Mouse (Mus musculus): Measurements from ENCODE around the gene Tmem200c.
A peak's percentile ranks its signal among the peaks of the same experiment; 100 is the strongest.

The Tmem200c gene

GRCm38 (mm10) chr17:68826323-68826722 is at the start of gene Tmem200c:
Tmem200c (plus strand) TSS chr17:68826623.
- no peak for DNase-seq (ENCODE audit: low spot score in 2 of 2)

- no peak for DNase-seq (ENCODE audit: low spot score in 2 of 2)
Measured at GRCm38 (mm10) chr17:68793741-68794140, 32.7 kb upstream of the Tmem200c start.

DNA sequence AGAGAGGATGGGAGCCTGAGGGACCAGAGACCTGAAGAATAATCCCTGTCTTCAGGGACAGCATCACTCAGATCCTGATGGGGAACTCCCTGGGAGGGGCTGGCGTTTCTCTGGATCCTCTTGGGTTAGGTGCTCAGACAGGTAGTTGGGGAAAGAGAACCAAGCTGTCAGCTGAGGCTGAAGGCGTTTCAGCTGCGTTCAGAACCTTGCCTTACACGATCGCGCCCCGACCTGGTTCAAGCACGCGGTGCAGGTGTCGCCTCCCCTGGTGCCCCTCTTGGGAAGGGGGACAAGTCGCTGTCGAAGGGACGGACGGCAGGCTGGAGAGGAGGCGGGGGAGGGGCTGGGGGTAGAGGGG is 10.2 kb downstream of the Tmem200c start:
- DNase-seq (ENCODE audit: low spot score in 2 of 2), result peak in 1 of 2 experiments; percentile 20

GRCm38 (mm10) chr17:68837013-68837858 is 10.8 kb downstream of the Tmem200c start:
- DNase-seq (ENCODE audit: low spot score in 2 of 2), result peak; percentile 60 to 79

DNA sequence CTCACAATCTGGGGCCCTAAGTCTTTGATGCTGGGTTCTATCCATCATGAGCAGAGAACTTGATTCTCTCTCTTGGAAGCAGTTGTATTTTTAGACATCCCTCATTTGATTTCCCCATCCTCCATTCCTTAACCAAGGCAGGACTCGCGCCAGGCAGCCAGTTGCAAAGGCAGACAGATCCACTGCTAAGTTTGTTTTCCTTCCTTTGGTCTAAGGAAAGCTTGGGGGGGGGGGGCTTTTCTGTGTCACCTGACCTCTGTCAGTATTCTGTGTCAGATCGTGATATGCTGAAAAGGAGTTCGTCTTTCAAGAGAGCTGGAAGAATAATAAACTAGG is 11.4 kb downstream of the Tmem200c start:
- no peak for DNase-seq (ENCODE audit: low spot score in 2 of 2)

GRCm38 (mm10) chr17:68839888-68840571 is 13.6 kb downstream of the Tmem200c start:
- DNase-seq (ENCODE audit: low spot score in 2 of 2), result no peak

GRCm38 (mm10) chr17:68840572-68840939 is 14.1 kb downstream of the Tmem200c start:
- DNase-seq (ENCODE audit: low spot score in 2 of 2), result no peak

DNA sequence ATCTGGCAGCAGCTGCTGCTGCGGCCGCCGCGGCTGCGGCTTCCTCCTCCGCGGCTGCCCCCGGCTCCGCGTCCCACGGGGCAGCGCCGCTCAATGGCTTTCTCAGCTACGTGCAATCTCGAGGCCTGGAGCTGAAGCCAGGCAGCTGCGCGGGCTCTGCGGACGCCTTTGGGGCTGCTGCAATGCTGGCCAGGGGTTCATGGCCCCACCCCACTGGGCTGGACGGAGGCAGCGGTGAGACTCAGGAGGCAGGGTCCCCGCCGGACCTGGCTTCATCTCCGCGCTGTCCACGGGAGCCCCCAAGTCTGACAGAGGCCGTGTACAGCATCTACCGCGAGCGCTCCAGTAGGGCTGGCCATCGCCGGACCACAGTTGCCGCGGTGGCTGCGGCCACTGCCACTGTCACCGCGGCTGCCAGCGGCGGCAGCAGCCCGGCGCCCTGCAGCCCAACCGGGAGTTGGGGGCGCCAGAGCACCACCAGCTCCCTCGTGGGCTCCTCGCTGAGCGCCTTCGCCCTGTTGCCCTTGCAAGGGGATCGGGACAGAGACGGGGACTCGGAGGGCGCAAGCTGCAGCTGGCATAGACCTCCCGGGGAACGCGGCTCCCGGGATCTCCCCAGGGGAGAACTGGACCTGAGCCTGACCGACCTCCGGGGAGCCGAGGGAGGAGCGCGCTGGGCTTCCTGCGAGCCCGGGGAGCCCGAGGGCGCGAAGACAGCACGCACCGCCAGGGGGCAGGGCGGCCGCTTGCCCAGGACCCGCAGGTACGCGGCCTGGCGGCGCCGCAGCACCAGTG is 14.9 kb downstream of the Tmem200c start:
- DNase-seq (ENCODE audit: low spot score in 2 of 2), result peak; percentile 39 to 63

DNA sequence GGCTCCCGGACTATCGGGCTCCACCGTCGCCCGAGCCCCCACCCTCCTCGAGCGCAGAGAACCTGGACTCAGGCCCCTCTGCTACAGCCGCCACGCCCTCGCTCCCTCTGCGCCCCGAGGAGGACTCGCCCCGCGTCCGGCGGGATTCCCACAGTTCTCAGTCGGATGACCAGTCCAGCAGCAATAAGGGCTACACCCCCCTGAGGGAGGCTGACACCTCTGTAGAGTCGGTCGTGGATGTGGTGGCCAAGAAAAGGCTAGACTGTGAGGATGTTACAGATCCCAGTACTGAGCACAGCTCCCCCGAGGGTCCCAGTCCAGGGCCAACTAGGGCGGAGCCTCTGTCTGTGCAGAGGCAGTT is 15.4 kb downstream of the Tmem200c start:
- DNase-seq (ENCODE audit: low spot score in 2 of 2), result no peak

DNA sequence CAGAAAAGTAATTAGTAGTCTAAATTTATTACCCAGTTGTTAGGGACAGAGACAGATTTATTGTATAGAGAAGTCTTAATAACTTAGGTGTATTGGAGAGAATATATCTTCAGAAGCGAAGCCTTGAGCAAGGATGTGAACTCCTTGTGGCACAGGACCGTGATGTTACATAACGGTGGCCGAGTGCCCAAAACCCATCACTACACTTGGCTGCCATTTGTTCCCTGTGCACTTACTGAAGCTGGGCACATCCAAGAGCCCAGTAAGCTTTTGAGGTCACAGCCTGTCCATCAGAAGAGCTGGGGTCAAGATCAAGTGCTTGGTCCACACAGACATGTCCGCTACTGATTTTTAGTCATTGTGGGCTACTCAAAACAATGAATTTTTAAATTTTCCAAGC is 19.5 kb downstream of the Tmem200c start:
- peak; percentile 35 to 54 for DNase-seq (ENCODE audit: low spot score in 2 of 2)

DNA sequence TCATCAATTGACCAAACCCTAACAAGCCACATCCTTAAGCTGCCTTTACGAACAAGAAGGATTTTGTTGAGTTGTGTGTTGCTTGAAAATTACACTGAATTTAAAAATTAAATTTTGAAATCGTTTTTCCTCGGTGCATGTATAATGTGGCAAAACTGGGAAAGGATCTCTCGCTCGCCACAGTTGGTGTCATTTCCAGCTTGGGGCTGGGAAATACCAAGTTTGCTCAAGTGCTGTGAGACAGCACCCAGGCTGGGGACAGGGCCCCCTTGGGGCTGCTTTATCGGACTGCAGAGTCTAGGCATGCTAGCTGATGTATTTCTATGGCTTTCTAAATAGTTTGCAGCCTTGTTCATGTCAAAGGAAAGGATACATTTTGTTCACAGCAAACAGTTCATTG is 22.3 kb downstream of the Tmem200c start:
- no peak for DNase-seq (ENCODE audit: low spot score in 2 of 2)

- DNase-seq (ENCODE audit: low spot score in 2 of 2), result no peak
Measured at GRCm38 (mm10) chr17:68852171-68852966, 25.9 kb downstream of the Tmem200c start.

DNA sequence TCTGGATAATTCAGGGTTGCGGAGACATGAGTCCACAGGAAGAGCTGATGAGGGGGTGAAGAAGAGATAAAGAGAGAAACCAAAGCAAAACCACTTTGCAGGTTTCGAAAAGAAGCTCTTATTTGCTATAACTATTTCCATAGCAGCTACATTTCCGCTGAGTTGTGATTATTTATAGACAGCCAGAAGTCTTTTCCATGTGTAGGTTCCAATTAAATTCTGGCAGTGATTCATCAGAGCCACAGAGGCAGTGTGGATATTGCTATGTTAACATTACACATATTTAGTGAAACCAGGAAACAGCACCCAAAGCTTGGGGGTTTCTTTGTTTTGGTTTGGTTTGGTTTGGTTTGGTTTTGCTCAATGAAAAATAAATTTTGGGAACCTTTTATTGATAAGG is 37.8 kb downstream of the Tmem200c start:
- no peak for DNase-seq (ENCODE audit: low spot score in 2 of 2)

DNA sequence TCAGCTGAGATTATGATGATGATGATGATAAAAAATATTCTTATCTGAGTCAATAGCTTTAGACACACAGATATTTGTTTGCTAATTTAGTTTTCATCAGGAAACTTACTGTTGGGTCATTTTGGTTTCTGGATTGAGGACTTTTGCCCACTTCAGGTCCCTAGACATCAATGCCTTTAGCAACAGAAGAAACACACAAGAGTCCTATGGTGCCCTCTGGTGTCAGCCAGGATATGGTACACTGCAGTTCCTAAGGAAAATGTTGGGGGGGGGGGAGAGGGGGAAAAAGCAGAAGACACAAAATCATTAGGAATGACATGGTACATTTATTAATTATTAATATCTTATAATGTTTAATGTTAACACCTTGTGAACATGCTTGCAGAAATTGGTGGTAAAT is 42.0 kb downstream of the Tmem200c start:
- DNase-seq (ENCODE audit: low spot score in 2 of 2), result peak; percentile 44 to 47

DNA sequence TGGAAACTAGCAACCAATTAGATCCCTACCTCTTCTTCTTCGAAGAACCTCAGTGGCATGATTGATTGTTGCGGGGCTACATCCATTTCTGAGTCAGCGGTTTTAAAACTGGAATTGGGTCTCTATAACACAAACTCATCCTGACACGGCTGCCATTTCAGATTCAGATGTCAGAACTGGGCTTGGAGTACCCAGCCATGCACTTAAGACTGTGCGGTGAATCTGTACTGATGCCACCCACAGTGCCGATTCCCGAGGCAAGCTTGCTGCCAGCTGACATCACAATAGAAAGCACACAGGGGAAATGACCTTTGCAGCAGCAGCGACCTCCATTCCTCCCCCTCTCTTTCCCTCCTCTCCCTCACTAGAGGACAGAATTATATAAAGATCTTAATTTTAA is 47.6 kb downstream of the Tmem200c start:
- no peak for DNase-seq (ENCODE audit: low spot score in 2 of 2)

- no peak for DNase-seq (ENCODE audit: low spot score in 2 of 2)
Measured at GRCm38 (mm10) chr17:68875251-68875650, 48.8 kb downstream of the Tmem200c start.

DNA sequence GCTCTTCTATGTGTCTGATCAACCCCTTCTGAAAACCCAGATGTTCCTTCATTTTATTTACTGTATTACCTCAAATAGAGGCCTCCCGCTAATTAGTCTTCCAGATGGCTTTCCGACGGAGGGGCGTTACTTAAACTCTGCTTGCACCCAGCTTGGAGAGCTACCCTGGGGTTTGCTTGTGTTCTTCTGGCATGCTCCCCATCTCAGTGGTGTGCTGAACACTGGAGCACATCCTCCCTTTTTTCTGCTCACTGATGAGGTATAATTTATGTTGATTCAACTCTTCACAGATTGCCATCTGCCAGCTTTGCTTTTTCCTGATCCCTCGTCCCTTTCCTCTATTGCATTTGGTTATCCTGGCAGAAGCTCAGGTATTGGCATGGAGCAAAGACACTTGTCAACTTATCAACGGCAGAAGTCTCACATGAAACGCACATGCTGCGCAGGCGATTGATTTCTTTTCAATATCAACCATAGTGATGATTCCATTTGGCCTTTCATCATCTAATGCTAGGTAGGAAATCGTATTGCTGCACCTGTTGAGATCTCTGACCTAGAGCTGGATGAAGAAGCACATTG is 49.6 kb downstream of the Tmem200c start:
- no peak for DNase-seq (ENCODE audit: low spot score in 2 of 2)

GRCm38 (mm10) chr17:68881725-68882524 is 55.5 kb downstream of the Tmem200c start:
- DNase-seq (ENCODE audit: low spot score in 2 of 2), result peak; percentile 68 to 69

- DNase-seq (ENCODE audit: low spot score in 2 of 2), result no peak
Measured at GRCm38 (mm10) chr17:68883474-68884083, 57.2 kb downstream of the Tmem200c start.

- no peak for DNase-seq (ENCODE audit: low spot score in 2 of 2)
Measured at GRCm38 (mm10) chr17:68890672-68891071, 64.2 kb downstream of the Tmem200c start.

All from right cerebral cortex, adult 2 months (tissue).